Mouse (Mus musculus) urinary bladder, adult 2 months (tissue): Measurements from ENCODE around the gene Slc7a6. TPM values are rescaled to one million over a fixed set of nuclear protein-coding genes. Genes with fewer than 3 reads are reported as not detected.

Source experiments
- DNase-seq: peaks from one replicate; pipeline ENCODE4 v3.0.0; 2022; ENCODE audit warnings: low spot score
- polyA plus RNA-seq: library from polyadenylated mRNA; depleted of rRNA; stranded (reverse); fragments of >200 nt; gene quantifications from 2 replicates; pipeline ENCODE4 v1.2.3, GENCODE M21; 2012

Slc7a6 gene
- polyA plus RNA-seq, 1 experiment: 45.0 TPM

DNA sequence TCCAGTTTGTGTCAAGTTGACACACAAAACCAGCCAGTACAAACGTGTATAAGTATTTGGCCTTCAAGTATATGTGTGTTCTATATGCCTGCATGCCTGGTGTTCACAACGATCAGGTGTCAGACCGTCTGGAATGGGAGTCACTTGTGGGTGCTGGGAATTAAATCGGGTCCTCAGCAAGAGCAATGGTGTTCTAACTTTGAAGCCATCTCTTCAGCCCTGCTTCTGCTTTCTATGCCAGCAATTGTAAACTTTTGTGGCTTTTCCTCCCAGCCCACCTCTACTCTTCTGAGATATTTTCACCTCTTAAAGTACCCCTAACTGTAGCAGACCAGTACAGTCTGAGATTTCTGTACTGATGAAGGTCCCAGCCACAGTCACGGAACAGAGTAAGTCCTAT is 28.5 kb upstream of the Slc7a6 start:
- DNase-seq: no peak

DNA sequence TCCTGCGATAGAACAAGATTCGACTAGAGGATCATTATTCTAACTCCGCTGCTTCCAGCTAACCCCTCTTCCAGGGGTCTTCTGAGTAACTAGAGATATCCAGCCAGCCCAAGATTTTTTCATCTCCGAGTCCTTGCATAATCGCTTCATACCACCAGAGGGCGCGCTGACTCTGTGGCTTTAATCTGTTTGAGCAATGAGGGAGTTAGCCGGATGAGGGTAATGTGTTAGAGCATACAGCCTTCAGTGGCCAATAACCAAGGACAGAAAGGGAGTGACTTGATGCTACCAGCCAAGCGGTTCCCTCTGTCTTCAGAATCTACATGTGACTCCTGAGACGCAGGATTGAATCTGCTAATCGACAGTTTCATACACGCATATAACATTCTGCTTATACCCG is 27.9 kb upstream of the Slc7a6 start:
- DNase-seq: peak; percentile 71

DNA sequence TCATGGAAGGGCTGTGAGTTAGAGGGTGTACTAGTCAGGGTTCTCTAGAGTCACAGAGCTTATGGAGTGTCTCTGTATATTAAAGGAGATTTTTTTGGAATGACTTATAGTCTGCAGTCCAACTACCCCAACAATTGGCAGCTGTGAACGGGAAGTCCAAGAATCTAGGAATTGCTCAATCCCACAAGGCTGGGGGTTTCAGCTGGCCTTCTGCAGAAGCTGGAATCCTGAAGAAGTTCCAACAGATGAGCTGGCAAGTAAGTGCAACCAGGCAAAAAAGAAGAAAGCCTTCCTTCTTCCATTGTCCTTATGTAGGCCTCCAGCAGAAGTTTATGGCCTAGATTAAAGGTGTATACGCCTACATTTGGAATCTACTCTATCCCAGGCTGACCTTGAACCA is 23.3 kb upstream of the Slc7a6 start:
- DNase-seq: no peak

DNA sequence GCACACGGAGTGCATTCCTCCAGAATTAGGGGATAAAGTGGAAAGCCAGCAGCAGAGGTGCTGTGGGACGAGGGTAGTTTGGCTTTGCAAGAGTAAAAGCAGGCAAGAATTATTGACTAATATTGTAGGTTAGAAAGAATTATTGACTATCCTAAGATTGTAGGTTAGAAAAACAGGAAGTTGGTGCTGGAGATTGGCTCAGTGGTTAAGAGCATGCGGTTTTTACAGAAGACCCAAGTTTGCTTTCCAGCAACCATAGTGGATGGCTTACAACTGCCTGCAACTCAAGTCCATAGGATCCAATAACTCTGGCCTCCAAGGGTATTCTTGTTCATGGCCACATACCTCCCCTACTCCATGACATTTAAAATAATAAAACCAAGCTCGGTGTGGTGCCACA is 22.6 kb upstream of the Slc7a6 start:
- DNase-seq: no peak

DNA sequence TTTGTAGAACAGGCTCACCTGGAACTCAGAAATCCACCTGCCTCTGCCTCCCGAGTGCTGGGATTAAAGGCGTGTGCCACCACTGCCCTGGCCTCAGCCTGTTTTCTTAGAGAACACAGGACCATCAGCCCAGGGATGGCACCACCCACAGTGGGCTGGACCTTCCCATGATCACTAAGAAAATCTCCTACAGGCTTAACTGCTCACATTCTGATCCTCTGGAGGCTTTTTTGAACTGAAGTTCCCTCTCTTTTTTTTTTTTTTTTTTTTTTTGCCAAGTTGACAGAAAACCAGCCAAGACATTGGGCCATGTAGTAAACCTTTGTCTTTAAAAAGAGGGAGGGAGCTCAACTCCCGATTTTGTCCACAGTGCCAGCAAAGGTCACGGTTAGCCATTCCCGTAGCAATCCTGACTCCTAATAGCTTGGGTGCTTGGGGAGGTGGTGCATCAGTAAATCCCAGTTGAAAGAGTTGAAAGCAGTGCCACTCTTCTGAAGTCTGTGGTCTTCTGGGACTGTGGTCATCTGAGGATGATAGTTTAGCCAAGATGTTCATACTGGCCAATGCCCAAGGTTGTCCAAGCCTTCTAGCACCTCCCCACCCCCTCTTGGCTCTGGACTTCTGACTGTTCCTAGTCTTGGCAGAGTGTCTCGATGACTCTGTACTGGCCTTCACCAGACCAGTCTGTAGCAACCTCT is 20.6 kb upstream of the Slc7a6 start:
- no peak for DNase-seq

DNA sequence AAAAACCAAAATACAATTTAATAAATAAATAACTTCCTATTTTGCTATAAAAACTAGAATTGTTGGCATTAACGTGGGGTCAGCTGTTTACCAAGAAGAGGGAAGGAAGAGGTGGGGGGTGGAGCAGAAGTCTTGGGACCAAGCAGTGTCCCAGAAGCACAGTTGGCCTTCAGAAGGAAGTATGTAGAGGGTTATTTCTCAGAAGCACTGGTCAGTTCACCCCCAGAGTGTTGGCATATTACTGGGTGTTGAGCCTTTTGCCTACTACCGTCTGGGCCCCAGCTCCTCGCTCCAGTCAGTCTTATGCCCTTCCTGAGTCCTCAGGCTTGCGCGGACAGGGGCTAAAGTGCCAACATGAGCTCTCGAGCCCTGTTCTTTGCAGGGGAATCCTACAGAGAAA is 19.6 kb upstream of the Slc7a6 start:
- no peak for DNase-seq

DNA sequence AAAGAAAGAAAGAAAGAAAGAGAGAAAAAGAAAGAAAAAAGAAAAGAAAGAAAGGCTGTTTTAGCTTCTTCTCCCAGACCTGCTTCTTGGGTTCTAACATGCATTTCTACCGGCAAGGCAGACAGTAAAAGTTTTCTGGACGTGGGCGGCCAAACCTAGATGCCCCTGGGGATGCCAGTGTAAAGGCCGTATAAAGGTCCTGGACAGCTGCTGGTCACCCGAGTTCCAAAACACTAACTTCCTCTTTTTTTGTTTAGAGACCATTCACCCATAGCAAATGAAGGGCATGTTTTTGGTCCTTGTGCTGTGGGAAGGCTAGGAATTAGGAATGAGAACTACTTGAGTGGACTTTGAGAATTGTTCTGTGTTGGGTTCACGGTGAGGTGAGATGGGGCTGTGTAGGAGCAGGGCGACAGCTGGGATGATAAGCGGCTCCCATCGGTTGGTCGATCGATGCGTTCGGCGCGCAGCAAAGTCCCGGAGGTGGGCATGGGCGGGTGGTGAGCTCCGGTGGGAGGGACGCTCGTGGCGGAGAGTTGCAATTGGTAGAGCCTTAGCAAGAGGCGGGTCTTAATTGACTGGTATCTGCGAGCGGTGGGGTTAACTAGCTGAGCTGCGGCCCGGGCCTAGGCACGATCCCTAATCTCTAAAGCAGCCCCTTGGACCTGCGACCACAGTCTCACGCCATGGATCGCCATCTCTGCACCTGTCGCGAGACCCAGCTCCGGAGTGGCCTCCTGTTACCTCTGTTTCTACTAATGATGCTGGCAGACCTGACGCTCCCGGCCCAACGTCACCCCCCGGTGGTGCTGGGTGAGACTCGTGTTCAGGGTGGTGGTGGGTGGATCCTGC is 18.6 kb upstream of the Slc7a6 start, which contains the start of gene Pla2g15:
Pla2g15 (plus strand) TSS at position 599 of the 852 bp plus-strand sequence.
- DNase-seq: peak; percentile 70

DNA sequence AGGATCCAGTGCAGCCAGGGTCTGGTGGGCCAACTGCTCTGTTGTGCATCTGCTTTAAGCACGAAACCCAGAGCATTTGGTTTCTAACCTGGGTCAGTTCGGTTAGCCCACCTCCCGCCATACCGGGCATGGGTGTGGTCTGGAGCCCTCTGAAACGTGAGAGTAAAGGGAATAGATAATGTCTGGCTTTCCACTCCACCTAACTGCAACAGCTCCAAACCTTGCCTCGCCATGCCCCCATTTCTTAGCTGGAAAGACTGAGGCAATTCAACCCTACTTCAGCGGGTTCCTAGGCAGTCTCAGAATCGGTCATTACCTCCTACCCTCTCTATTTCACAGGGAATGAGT is 18.0 kb upstream of the Slc7a6 start:
- DNase-seq: no peak

DNA sequence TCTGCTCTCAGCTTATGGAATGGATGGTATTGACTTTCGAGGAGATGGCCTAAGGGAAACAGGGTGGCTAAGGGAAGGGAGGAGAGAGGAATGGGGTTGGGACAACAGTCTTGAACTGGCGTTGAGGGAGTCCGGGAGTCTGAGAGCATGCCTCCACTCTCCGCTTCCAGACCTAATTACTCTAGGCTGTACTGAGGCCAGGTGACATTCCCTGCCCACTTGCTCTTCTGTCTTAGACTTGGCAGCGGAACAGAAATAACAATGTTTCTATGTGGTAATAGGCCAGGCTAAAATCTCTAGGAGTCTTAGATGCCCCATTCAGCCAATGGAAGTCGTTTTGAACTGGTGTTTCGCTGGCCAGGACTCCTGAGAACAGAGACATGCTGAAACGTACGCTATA is 17.6 kb upstream of the Slc7a6 start:
- no peak for DNase-seq

DNA sequence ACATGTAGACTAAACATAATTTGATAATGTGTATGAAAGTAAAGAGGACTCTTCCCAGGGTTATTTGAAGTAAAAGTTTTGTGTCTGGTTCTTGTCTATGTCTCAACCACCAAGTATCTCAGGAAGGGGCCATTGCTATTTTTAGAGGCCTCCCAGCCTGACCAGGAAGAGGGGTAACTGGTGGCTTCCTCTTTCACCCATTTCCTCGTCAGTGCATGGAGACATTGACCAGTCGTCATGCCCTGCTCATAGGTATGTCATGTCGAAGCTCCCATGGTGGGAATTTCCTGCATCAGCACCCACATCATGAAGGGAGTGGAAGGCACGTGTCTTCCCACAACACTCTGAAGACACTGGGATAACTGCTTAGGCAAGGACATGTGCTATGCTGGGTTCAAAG is 15.8 kb upstream of the Slc7a6 start:
- no peak for DNase-seq

DNA sequence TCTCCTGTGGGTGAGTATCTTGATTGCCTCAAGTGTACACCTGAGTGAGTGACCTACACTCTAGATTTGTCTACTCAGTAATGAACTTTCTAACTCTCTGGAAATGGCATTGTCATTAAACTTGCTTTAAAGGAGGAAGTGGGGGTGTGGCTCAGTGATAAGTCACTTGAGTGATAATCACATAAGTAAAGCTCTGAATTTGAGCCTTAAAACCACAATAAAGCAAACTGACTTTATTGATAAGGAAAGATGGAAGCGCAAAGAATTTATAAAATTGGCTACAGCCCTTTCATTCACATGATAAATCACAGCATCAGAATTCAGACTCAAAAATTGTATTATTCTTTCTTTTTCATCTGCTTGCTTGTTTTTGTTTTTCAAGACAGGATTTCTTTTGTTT is 11.2 kb upstream of the Slc7a6 start:
- DNase-seq: no peak

DNA sequence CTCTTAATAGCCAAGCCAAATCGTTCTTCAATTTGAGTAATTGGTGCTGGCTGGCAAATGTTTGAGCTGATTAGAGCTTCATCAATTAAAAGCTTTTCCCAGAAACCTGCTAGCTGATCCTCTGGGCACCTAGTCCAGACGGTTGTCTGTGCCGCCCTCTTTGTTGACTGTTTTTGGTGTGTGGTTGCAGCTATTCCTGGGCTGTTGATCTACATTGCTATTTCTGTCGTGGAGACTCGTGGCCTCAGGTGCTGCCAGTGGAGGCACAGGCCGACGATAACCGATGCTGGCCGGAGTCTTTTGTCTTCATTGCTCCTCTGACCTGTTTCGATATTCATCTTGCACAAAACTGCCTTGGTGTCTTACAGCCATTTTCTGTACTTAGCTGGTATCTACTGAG is 10.3 kb upstream of the Slc7a6 start:
- DNase-seq: no peak

DNA sequence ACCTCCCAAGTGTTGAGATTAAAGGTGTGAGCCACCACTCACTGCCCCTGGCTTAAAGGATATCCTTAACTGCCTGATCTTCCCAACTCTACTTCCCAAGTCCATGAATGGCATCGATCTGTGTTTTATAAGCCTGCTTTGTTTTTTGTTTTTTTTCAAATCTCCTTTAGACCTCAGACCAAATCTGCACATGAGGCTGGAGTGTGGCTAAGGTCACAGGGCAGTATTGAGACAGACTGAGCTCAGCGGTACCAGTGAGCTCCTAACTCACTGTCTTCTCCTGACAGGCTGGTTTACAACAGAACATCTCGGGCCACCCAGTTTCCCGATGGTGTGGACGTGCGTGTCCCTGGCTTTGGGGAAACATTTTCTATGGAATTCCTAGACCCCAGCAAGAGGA is 8.8 kb upstream of the Slc7a6 start:
- no peak for DNase-seq

DNA sequence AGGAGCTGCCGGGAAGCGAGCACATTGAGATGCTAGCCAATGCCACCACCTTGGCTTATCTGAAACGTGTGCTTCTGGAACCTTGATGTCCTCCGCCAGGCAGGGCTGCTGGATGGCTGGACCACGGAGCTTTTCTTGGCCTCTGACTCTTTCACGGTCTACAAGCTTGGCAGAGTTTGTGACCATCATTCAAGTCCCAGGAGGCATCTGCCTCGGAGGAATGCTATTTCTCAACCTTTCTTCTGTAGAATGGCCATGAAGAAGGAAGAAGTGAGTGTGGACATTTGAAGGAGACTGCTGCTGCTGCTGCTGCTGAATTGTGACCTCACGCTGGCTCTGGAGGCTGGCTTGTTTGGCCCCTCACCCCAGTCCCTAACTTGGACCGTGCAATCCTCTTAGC is 5.4 kb upstream of the Slc7a6 start:
- no peak for DNase-seq

DNA sequence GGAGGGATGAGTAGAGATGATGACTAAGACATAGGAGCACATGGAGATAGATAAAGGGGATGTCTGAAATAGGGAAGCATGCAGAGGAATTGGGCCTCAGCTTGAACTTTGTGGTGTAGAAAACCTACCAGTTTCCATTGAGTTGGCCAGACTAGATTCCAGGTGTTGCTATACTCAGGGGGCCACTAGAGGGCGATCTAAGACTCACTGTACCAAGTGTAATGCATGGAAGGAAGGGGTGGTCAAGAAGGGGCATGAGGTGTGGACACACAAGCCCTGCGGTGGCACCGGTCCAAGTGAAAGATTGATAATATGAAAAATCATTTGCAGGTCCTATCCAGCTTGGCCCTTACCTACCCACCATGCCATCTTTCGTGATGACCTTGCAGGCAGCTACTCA is 3.2 kb upstream of the Slc7a6 start:
- peak; percentile 46 for DNase-seq

DNA sequence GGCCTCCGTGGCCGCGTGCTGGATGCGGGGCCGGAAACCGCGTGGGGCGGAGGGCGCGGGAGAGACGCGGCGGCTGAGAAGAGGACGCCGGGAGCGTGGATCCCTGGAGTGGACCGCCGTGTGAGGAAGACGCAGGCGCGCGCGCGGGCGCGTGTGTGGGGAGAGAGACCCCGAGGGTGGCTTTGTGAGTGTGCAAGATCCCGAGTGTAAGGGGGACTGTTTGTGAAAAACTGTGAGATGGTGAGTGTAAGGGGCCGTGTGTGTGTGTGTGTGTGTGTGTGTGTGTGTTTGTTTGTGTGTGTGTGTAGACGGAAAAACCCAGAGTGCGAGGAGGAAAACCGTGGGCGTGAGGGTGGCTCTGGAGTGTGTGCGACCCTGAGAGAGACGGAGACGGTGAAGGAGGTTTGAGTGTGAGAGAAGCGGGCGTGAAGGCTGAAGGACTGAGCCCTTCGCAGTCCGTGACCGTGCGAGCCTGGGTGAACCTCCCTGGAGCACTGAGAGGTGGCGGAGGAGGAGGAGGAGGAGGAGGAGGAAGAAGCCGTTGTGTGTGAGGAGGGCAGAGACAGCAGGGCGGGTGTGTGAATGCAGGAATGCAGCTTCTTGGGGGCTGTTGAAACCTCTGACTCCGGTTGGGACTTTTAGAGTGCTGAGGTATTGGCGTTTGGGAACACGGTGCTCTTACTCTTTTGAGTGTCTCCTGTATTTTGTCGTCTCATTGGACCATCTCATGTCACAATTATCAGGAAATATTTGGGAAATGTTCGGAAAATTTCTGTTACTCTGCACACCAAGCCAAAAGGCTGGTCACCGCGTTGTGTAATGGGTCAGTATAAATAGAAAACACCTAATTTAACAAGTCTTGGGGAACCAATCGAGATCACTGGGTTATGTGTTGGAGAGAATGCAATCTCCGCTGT is 618 bp downstream of the Slc7a6 start:
- DNase-seq: peak; percentile 54

DNA sequence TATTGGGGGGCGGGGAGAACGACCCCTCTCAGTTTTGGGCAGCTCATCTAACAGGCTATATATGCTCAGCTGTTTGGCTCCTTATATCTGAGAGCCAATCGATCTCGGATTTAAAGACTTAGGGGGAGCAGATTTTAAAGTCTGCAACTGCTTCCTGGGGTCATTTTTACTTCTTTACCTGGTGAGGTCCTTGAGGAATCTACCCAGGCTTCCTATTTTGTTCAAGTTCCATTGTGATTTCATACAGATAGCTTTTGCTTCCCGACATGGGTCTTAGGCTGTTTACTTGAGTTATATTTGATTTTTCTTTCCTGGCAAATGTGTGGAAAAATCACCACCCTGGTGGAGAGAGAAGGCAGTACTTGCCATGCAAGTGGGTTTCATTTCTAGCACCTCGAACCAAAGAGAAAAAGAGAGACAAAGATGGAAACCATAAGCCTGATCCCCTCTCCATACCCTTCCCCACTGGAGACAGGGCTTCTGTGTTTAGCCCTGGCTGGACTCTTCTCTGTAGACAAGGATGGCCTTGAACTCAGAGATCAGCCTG is 1.4 kb downstream of the Slc7a6 start:
- DNase-seq: no peak

DNA sequence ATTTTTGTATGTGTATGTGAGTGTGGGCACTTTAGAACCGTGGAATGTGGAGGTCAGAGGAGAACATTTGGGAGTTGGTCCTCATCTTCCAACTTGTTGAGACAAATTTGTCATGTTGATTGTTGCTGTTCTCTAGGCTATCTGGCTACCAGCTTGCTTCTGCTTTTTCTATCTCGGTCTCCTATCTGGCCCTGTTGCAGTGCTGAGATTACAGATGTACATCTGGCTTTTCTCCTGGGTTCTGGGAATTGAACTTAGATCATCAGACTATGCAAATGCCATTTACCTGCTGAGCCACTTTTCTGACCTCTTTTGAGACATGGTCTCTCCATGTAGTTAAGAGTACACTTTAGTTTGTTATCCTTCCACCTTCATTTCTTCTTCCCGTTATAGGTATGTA is 4.9 kb downstream of the Slc7a6 start:
- DNase-seq: no peak

DNA sequence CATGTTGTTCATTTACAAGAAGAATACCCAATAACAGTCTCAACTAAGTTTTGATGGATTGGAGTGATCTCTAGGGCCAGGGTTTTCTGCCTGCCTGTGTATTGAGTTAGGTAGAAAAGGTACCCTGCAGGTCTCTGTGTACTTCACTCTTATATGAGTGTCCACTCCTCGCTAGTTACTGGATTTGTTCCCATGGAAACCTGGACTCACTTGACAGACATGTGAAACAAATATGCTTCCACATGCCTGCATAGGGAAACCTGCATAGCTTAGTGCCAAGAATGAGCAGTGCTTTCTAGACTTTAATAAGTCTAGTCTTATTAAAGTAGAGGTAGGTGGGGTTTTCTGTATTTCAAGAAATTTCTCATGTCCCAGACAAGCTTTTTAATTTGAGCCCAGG is 8.2 kb downstream of the Slc7a6 start:
- DNase-seq: no peak

DNA sequence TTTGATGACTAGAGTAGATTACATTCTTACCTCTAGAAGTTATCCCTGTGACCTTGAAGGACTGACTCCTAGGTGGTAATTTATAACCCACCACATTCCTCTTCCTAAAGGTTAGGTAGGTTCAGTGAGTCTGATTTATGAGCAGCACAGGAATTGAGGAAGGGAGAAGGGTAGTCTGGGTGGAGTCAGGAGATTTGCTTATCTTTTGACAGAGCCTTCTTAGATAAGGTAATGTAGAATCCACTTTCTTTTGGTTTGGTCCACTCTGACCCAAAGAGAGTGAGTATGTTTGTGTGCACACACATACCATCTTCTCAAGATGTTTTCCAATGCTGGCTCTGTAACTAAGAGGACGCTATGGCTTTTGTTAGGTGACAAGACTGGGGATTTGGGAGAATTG is 8.9 kb downstream of the Slc7a6 start:
- no peak for DNase-seq

DNA sequence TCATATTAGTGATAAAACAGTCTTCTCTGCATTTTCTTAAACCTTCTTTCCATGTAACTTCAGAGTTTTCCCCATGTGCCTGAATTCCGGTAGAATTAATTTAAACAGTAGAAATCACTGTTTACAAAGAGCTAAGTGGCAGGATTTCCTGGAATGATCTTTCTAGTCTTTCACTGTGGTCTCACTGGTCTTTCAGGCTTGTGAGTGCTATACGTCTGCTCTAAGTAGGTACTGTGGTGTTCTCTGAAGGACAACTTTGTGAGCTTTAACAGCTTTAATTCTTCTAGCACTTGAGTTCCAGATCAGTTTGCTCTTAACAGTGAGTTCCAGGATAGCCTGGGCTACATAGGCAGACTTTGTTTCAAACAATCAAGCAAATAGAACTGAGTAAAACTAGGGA is 9.8 kb downstream of the Slc7a6 start:
- no peak for DNase-seq

DNA sequence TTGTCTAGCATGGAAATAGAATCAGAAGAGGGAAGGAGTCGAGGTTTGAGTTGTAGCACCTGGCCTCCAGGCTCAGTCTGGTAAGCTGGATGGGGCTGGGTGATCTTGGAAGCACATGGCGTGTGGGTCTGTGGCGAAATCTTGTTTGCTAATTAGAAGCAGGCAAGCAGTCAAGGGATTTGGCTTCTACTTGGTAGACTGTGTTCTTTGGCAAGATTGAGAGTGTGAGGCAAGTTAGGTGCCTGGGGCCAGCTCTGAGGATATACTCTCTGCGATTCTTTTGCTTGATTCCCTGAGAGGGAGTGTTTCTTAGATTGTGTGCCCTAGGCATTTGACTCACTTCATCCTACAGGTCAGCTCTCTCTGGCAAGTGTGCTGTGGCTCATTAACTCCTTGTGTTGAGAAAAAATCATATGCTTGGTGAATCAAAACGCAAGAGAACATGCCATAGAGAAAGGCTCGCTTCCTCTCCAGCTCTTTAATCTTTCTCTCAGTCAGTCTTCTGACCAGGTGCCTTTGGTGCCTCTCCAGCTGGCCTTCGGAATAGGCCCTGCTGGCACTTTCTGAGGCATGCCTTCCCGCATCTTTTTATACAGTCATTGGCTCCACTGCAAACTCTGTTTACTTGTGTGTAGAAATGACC is 17.1 kb downstream of the Slc7a6 start:
- no peak for DNase-seq
